Mouse (Mus musculus) Patski (cell line): Measurements from ENCODE around the gene Sf3b4. TPM values are rescaled to one million over a fixed set of nuclear protein-coding genes. Genes with fewer than 3 reads are reported as not detected.
"Not testable (repeated sequence)": the region's sequence is repeated elsewhere in the genome, so short reads cannot be mapped to it uniquely, and the experiment has no call there.

Source experiments
- ATAC-seq: fragments of 100-300 bp; one replicate; pipeline ENCODE4 v1.8.0; 2021
- CTCF ChIA-PET: fragments of 350-600 bp; sonication (Branson Sonifier 250); formaldehyde crosslinking; loops from one replicate; lab custom pipeline; 2022; ENCODE audit warnings: inconsistent platforms; lab: Charles Lee
- POLR2A ChIA-PET: fragments of 350-600 bp; sonication (Branson Sonifier 250); formaldehyde crosslinking; loops from one replicate; lab custom pipeline; 2022; ENCODE audit warnings: antibody characterized with exemption, inconsistent platforms; lab: Charles Lee
- DNase-seq: peaks from one replicate; pipeline ENCODE4 v3.0.0-alpha.2; 2011; ENCODE audit warnings: low read depth, low spot score
- H3K27me3 ChIP-seq: fragments of 371-371 bp; one replicate; pipeline ENCODE4 v1.5.1; 2021
- CTCF ChIP-seq: fragments of 100-300 bp; IDR thresholded peaks from one replicate; pipeline ENCODE4 v1.5.1; 2021
- in situ Hi-C: fragments of 300-500 bp; cut with MboI; formaldehyde crosslinking; loops from 3 replicates; pipeline ENCODE4 v1.11.1; 2018; ENCODE audit warnings: low pct_unique_long_range_greater_than_20kb, mixed read lengths
- polyA plus RNA-seq: library from polyadenylated mRNA; unstranded; gene quantifications from one replicate; pipeline ENCODE4 v1.2.3, GENCODE M21; 2021

Sf3b4 gene
- polyA plus RNA-seq, 1 experiment from 2014 or later: 119 TPM

DNA sequence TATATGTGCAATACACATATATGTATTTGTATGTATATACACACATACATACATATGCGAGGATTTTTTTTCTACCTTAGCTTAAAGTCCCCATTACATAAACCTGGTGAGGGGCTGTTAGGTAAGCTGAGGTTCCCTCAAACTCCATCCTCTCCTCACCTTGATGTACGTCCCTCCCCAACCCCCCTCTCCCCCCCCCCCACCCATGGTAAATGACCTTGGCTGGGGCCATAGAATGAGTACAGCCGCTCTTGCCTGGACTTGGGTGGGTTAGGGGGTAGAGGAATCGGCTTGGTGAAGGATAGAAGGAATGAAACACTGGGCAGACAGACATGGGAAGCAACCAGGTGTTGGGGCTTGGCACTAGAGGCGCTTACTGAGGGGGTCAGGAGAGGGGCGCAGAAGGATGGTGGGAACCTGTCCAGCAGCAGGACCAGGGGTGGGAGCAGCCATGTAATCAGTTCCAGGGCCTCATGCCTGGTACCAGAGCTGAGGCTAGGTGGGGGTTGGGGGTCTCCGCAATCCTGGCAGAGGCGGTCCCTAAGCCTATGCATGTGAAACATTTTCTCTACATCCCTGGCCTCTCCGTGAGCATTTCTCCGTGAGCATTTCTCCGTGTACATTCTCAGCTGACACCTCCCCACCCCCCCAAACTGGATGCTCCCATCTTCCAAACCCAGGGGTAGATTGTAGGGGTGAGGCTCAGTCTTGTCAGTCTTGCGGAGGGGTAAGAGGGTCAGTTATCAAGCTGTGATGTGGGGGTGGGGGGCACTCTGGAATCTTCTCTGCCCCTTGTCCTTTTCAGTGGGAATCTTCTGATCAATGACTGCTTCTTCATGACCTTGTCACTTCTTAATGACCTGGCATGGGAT, 9.6 kb downstream of the Sf3b4 start:
- POLR2A ChIA-PET: interaction anchor here (0.5 to 2.9 kb wide), 4 partner anchors 9 to 38 kb away, joined by 4 to 10 read pairs (median 7); partner anchors contain the start of genes Bola1, Hist2h2ab and Sf3b4
- no peak for ATAC-seq

DNA sequence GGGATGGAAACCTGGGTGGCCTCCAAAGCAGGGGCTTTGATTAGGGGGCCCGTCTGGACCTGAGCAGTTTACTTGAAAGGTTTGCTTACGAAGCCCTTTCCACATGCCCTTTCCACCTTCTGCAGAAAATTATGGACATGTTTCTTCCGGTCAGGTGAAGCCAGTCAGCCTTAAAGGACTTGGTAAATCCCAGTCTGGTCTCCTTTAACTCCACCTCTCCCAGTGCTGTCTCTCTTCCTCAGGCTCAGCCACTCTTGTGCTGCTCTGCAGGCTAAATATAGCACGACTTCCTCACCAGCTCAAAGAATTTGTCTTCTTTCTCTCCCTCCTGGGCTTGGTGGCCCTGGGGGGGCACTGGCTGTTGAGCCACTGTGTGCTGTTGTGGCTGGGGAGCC, 10.2 kb downstream of the Sf3b4 start:
- ChIA-PET CTCF (interaction anchor here (0.9 to 2.0 kb wide), 3 partner anchors 9 to 14 kb away, joined by 3 to 5 read pairs (median 3); no protein-coding TSS in a partner anchor), POLR2A (interaction anchor here (0.6 to 2.2 kb wide), 3 partner anchors 8 to 37 kb away, joined by 3 to 9 read pairs (median 5); partner anchors contain the start of genes Bola1, Hist2h2ab and Sf3b4)
- in situ Hi-C loops: no loop called here
- H3K27me3 ChIP-seq: no peaks in the 10 kb centered on the region
- no peak for TF ChIP-seq CTCF
- no peak for ATAC-seq
- DNase-seq: no peak

More for the DNA sequence above, 9.6 kb downstream of the Sf3b4 start:
- no peak for DNase-seq
- CTCF ChIA-PET: interaction anchor here (1.1 kb wide), 1 partner anchor 10 kb away, joined by 3 read pairs; no protein-coding TSS in a partner anchor
- no peaks in the 10 kb centered on the region for H3K27me3 ChIP-seq
- in situ Hi-C loops: no loop called here
- no peak for TF ChIP-seq CTCF

DNA sequence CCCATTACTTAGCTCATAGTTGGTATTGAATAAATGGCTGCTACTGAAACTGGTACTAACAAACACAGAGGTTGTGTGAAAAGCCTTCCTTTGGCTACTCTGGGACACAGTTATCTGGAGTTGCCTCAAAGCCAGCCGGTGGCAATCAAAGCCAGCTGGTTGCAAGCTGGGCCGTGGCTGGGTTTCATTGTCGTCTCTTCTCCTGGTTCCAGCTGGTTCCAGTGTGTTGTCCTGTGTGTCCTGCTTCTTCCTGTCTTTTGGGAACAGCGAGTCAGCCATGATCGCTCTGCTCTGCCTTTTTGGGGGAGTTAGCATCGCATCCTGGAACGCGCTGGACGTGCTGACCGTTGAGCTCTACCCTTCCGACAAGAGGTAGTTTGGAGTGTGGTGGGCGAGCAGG, 20.8 kb downstream of the Sf3b4 start:
- no peaks in the 10 kb centered on the region for H3K27me3 ChIP-seq
- TF ChIP-seq CTCF: no peak
- DNase-seq (no peak), ATAC-seq (no peak)
- POLR2A ChIA-PET: interaction anchor here (1.3 to 2.1 kb wide), 2 partner anchors 11 to 32 kb away, joined by 4 to 7 read pairs; partner anchors contain the start of gene Mtmr11
- CTCF ChIA-PET: interaction anchor here (0.9 to 1.9 kb wide), 5 partner anchors 14 to 123 kb away, joined by 3 to 6 read pairs (median 4); no protein-coding TSS in a partner anchor
- in situ Hi-C loops: no loop called here

DNA sequence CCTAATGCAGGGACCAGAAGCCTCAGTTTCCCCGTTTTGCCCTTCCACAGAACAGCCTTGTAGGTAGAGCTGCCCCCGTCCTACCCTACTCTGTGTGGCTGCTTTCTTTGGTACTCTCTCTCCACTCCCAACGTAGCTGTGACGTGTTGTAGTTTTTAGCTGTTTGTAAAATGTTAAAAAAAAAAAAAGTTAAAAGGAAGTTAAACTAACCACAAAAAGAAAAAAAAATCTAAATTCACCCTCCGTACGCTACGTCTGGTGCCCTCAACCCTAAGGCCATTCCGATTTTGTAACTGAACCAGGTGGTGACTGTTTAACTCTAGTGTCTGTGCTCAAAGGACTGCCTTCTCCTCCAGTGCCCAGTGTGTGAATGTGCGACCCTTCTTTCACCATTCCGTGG, 22.8 kb downstream of the Sf3b4 start:
- POLR2A ChIA-PET: interaction anchor here (0.6 to 3.7 kb wide), 3 partner anchors 21 to 25 kb away, joined by 3 to 20 read pairs (median 3); partner anchors contain the start of genes Bola1, Hist2h2ab and Sf3b4
- no peaks in the 10 kb centered on the region for H3K27me3 ChIP-seq

DNA sequence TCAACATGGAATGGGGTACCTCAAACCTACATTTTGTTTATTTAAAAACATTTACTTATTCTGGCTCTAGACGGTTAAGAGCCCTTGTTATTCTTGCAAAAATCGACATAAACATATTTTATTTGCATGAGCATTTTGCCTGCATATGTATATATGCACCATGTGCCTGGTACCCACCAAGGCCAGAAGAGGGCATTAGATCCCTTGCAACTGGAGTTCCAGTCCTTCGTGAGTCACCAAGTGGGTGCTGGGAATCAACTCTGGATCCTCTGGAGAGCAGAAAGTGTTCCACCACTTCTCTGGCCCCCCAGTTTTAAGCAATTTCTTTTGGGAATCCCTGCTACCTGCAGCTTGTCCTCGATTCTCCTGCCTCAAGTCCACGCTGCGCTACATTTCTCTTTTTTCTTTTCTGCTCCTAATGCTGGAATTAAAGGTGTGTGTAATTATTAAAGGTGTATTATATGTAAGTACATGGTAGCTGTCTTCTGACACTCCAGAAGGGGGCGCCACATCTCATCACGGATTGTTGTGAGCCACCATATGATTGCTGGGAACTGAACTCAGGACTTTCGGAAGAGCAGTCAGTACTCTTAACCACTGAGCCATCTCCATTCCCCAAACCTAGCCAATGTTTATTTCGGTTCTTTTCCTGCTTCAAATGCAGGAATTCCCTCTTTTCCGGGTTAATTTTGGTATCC, 23.6 kb downstream of the Sf3b4 start:
- no peak for TF ChIP-seq CTCF
- ChIA-PET CTCF (interaction anchor here (0.6 to 4.8 kb wide), 6 partner anchors 12 to 129 kb away, joined by 3 to 60 read pairs (median 4); partner anchors contain the start of genes Bola1, Hist2h2ab, Hist2h2ac and Hist2h2be), POLR2A (interaction anchor here (0.7 to 3.7 kb wide), 8 partner anchors 10 to 48 kb away, joined by 3 to 20 read pairs (median 8); partner anchors contain the start of genes Bola1, Hist2h2ab, Hist2h2ac and Hist2h2be)
- DNase-seq (no peak), ATAC-seq (no peak)
- in situ Hi-C loops: no loop called here
- no peaks in the 10 kb centered on the region for H3K27me3 ChIP-seq

More for the DNA sequence above, 22.8 kb downstream of the Sf3b4 start:
- DNase-seq (no peak), ATAC-seq (no peak)
- CTCF ChIA-PET: interaction anchor here (1.2 kb wide), 1 partner anchor 11 kb away, joined by 5 read pairs; no protein-coding TSS in a partner anchor
- TF ChIP-seq CTCF: no peak
- in situ Hi-C loops: no loop called here

DNA sequence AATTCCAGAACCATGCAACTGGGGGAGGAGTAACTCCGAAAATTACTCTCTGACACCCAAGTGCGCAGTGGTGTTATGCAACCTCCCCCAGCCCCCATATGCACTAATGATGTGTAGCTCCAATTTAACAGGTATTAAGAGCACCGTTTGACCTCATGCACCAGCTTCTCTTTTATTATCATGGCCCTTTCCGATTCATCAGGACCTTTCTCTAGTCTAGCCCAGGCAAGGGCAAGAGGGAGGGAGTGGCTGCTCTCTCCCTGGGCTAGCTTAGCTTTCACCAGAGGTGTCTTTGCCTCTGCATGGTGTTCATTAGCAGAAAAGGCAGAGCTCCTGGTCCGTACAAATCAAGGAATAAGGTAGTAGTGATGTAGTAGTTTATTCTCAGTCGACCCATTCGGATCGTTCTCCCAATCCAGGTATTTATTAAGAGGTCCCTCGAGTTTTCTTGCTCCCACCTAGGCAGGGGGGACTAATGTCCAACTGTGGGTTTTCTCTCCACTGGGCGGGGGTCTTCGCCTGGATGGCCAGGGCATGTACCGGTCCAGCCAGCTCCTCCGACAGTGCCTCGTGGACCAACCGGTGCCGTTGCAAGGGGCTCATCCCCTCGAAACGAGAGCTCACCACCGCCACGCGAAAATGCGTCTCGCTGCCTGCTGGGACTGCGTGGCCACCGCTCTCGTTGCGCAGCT, 24.5 kb downstream of the Sf3b4 start:
- POLR2A ChIA-PET: interaction anchor here (0.6 to 3.7 kb wide), 12 partner anchors 9 to 83 kb away, joined by 3 to 20 read pairs (median 5); partner anchors contain the start of genes Bola1, Hist2h2ab, Hist2h2ac and Hist2h2be
- CTCF ChIA-PET: interaction anchor here (0.6 to 4.8 kb wide), 7 partner anchors 14 to 130 kb away, joined by 3 to 60 read pairs (median 3); partner anchors contain the start of genes Bola1, Hist2h2ab, Hist2h2ac and Hist2h2be
- no peaks in the 10 kb centered on the region for H3K27me3 ChIP-seq
- in situ Hi-C loops: no loop called here
- DNase-seq: no peak
- ATAC-seq: no peak
- no peak for TF ChIP-seq CTCF

DNA sequence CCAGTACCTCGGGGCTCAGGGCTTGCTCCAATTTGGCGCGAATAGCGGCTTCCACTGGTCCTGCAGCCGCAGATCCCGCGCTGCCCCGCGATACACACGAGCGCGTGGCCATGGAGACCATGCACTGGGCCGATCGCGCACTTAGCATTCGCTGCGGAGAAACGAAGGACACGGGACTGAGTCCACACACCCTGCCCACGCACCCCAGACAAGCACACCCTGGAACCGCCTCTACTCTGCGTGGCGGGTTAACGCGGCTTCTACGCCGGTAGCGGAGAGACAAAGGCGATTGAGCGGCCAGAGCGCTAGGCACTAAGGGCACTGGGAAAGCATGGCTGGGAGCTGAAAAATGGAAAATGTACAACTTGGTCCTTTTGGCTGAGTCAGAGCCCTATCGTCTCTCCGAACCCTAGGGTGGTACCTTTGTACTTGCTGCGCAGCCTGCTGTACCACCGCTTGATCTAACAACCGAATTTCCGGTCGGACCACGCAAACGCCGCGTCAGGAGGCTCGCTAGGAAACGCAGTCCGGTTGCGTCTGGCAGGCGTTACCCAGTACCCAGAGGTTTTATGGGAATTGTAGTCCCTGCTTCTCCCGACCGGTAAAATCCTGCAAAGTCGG, 25.1 kb downstream of the Sf3b4 start:
- POLR2A ChIA-PET: interaction anchor here (0.6 to 3.7 kb wide), 12 partner anchors 10 to 227 kb away, joined by 3 to 20 read pairs (median 5); partner anchors contain the start of genes Bola1, Hist2h2ab, Hist2h2ac and Hist2h2be
- in situ Hi-C loops: no loop called here
- TF ChIP-seq CTCF: no peak
- DNase-seq (peak; percentile 61), ATAC-seq (peak; percentile 90)
- no peaks in the 10 kb centered on the region for H3K27me3 ChIP-seq
- CTCF ChIA-PET: interaction anchor here (0.8 to 4.8 kb wide), 5 partner anchors 13 to 36 kb away, joined by 3 to 60 read pairs (median 3); partner anchors contain the start of genes Bola1, Hist2h2ab, Hist2h2ac and Hist2h2be

DNA sequence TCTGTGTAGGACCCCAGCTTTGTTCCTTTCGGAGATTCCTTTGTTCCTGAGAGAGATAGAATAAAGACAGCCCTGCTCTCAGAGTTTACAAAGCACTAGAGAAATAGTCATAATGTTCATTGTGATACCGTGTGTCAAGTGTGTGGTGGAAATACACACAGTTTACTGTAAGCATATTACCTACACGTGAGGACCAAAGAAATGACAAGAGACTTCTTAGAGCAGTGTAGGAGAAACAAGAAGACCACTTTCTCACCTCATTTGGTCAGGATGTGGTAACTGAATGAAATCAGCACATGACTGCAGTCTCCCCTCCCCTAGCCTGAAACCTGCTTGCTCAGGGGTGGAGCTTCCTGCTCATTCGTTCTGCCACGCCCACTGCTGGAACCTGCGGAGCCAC, 26.0 kb downstream of the Sf3b4 start:
- ChIA-PET POLR2A (interaction anchor here (0.6 to 3.7 kb wide), 6 partner anchors 11 to 228 kb away, joined by 3 to 20 read pairs (median 11); partner anchors contain the start of genes Bola1, Hist2h2ab, Hist2h2ac and Hist2h2be), CTCF (interaction anchor here (0.8 to 4.8 kb wide), 6 partner anchors 12 to 37 kb away, joined by 3 to 60 read pairs (median 7); partner anchors contain the start of genes Bola1, Hist2h2ab, Hist2h2ac and Hist2h2be)
- ATAC-seq: no peak
- in situ Hi-C loops: no loop called here
- no peak for DNase-seq
- no peaks in the 10 kb centered on the region for H3K27me3 ChIP-seq
- no peak for TF ChIP-seq CTCF

DNA sequence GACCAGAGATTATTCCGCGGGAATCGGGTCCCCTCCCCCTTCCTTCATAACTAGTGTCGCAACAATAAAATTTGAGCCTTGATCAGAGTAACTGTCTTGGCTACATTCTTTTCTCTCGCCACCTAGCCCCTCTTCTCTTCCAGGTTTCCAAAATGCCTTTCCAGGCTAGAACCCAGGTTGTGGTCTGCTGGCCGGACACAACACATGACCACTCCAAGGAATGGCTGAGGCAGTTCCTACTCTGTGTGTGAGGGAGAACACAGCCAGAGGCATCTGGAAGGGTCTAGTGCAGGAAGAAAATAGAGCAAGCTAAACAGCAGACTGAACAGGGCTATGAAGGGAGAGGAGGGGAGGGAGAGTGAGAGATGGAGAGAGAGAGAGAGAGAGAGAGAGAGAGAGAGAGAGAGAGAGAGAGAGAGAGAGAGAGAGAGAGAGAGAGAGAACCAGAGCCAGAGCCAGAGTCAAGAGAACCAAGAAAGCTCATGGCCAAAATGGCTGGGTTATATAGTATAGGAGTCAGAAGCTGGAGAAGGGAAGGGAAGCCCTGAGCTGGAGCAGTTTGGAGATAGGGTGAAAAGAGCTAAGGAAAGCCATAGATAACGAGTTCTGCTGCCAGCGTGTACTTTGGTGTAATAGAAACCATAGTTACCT, 26.6 kb downstream of the Sf3b4 start:
- ChIA-PET CTCF (interaction anchor here (1.6 to 4.8 kb wide), 3 partner anchors 12 to 20 kb away, joined by 5 to 60 read pairs (median 9); partner anchors contain the start of genes Bola1 and Hist2h2ab), POLR2A (interaction anchor here (1.0 to 3.7 kb wide), 7 partner anchors 11 to 37 kb away, joined by 3 to 20 read pairs (median 4); partner anchors contain the start of genes Bola1, Hist2h2ab, Hist2h2ac and Hist2h2be)
- in situ Hi-C loops, H3K27me3 ChIP-seq, ATAC-seq, DNase-seq: not testable (repeated sequence)
